Mouse (Mus musculus) CH12.LX (cell line): ENCODE data around the gene Ttll11. TPM values are rescaled to one million over a fixed set of nuclear protein-coding genes. Genes with fewer than 3 reads are reported as not detected.

ENCODE experiments used
- DNase-seq: peaks from one replicate; pipeline ENCODE4 v3.0.0-alpha.2; 2013; ENCODE audit errors: extremely low read depth
- H3K27ac ChIP-seq: 2 replicates; pipeline ENCODE4 v1.5.1; 2012; ENCODE audit warnings: low read depth, mild to moderate bottlenecking, control low read depth, moderate library complexity; ENCODE audit not compliant: insufficient read depth
- H3K27me3 ChIP-seq: replicated peaks from 2 replicates; pipeline ENCODE3; 2012; ENCODE audit warnings: inconsistent platforms
- H3K36me3 ChIP-seq, 2 experiments: replicated peaks in 1 of 2; 2 replicates each; pipeline versions ENCODE3 to v1.6.1; 2012; ENCODE audit warnings: inconsistent platforms in 1 of 2, low read length in 1 of 2, mild to moderate bottlenecking in 1 of 2, mixed read lengths in 1 of 2, moderate library complexity in 1 of 2; ENCODE audit not compliant: control insufficient read depth in 1 of 2, insufficient read depth in 1 of 2
- H3K4me1 ChIP-seq, 2 experiments: 2 replicates each; pipeline ENCODE4 v1.6.1; 2012; ENCODE audit warnings: inconsistent platforms in 1 of 2, moderate library complexity in 1 of 2; ENCODE audit not compliant: insufficient read depth in 2 of 2, control insufficient read depth in 1 of 2
- H3K4me2 ChIP-seq: 2 replicates; pipeline ENCODE4 v1.6.1; 2012; ENCODE audit warnings: low read depth, mild to moderate bottlenecking, control low read depth; ENCODE audit not compliant: poor library complexity, insufficient read depth, severe bottlenecking
- H3K4me3 ChIP-seq, 3 experiments: fragments of 150-350 bp in 1 of 3; sonication (generic) in 1 of 3; replicated peaks in 1 of 3; 2 replicates each; pipeline versions ENCODE3 to v1.5.1; 2011 to 2012; ENCODE audit warnings: low read depth in 2 of 3, low read length in 2 of 3, mild to moderate bottlenecking in 2 of 3, moderate library complexity in 2 of 3, control low read depth in 1 of 3, improper control_type of control experiment in 1 of 3, inconsistent platforms in 1 of 3, mixed read lengths in 1 of 3; ENCODE audit not compliant: poor library complexity in 1 of 3
- H3K79me2 ChIP-seq: replicated peaks from 2 replicates; pipeline ENCODE4 v1.6.1; 2012; ENCODE audit warnings: mild to moderate bottlenecking, moderate library complexity; ENCODE audit not compliant: control insufficient read depth, poor library complexity, insufficient read depth, severe bottlenecking; ENCODE audit errors: extremely low read depth
- H3K9ac ChIP-seq: 2 replicates; pipeline ENCODE4 v1.6.1; 2012; ENCODE audit warnings: low read depth, mild to moderate bottlenecking, control low read depth, moderate library complexity; ENCODE audit not compliant: insufficient read depth
- H3K9me3 ChIP-seq: replicated peaks from 2 replicates; pipeline ENCODE3; 2012; ENCODE audit warnings: low read length, inconsistent platforms, mixed read lengths
- BHLHE40 ChIP-seq: IDR thresholded peaks from 2 replicates; pipeline ENCODE4 v1.6.1; 2011; ENCODE audit warnings: mild to moderate bottlenecking, low read depth, low read length, improper control_type of control experiment
- ELF1 ChIP-seq: IDR thresholded peaks from 2 replicates; pipeline ENCODE4 v1.6.1; 2014; ENCODE audit warnings: low read depth, mild to moderate bottlenecking, inconsistent platforms, low read length, improper control_type of control experiment
- ETS1 ChIP-seq: conservative IDR thresholded peaks from 2 replicates; pipeline ENCODE4 v1.6.1; 2012; ENCODE audit warnings: low read depth, mild to moderate bottlenecking, inconsistent platforms, low read length, improper control_type of control experiment, moderate library complexity
- HCFC1 ChIP-seq: IDR thresholded peaks from 2 replicates; pipeline ENCODE4 v1.6.1; 2012; ENCODE audit warnings: low read depth, mild to moderate bottlenecking, inconsistent platforms, low read length, improper control_type of control experiment
- JUN ChIP-seq: IDR thresholded peaks from 2 replicates; pipeline ENCODE4 v1.6.1; 2011; ENCODE audit warnings: low read depth, mild to moderate bottlenecking, low read length, improper control_type of control experiment, moderate library complexity; ENCODE audit not compliant: insufficient read depth
- KAT2A ChIP-seq: IDR thresholded peaks from 2 replicates; pipeline ENCODE4 v1.6.1; 2012; ENCODE audit warnings: low read length, improper control_type of control experiment, inconsistent platforms; ENCODE audit not compliant: insufficient replicate concordance
- MAX ChIP-seq: IDR thresholded peaks from 2 replicates; pipeline ENCODE4 v1.6.1; 2011; ENCODE audit warnings: low read length, improper control_type of control experiment
- MAZ ChIP-seq: IDR thresholded peaks from 2 replicates; pipeline ENCODE4 v1.6.1; 2012; ENCODE audit warnings: low read depth, mild to moderate bottlenecking, inconsistent platforms, low read length, improper control_type of control experiment, moderate library complexity
- PAX5 ChIP-seq: IDR thresholded peaks from 2 replicates; pipeline ENCODE4 v1.6.1; 2012; ENCODE audit warnings: low read length, inconsistent platforms, mixed read lengths
- SIN3A ChIP-seq: IDR thresholded peaks from 2 replicates; pipeline ENCODE4 v1.6.1; 2012; ENCODE audit warnings: low read length, improper control_type of control experiment, inconsistent platforms
- TBP ChIP-seq: conservative IDR thresholded peaks from 2 replicates; pipeline ENCODE4 v1.6.1; 2011; ENCODE audit warnings: low read depth, low read length, improper control_type of control experiment
- TCF12 ChIP-seq: IDR thresholded peaks from 2 replicates; pipeline ENCODE4 v1.6.1; 2014; ENCODE audit warnings: low read depth, mild to moderate bottlenecking, inconsistent platforms, low read length, improper control_type of control experiment
- USF1 ChIP-seq: IDR thresholded peaks from 2 replicates; pipeline ENCODE4 v1.6.1; 2014; ENCODE audit warnings: low read depth, mild to moderate bottlenecking, inconsistent platforms, low read length, improper control_type of control experiment
- ZC3H11A ChIP-seq: IDR thresholded peaks from 2 replicates; pipeline ENCODE4 v1.6.1; 2012; ENCODE audit warnings: low read depth, mild to moderate bottlenecking, inconsistent platforms, low read length, improper control_type of control experiment
- ZMIZ1 ChIP-seq: IDR thresholded peaks from 2 replicates; pipeline ENCODE4 v1.6.1; 2012; ENCODE audit warnings: low read depth, mild to moderate bottlenecking, inconsistent platforms, low read length, improper control_type of control experiment
- ZNF384 ChIP-seq: IDR thresholded peaks from 2 replicates; pipeline ENCODE4 v1.6.1; 2012; ENCODE audit warnings: low read depth, low read length, improper control_type of control experiment, inconsistent platforms
- dilution Hi-C: fragments of 300-500 bp; cut with MboI; formaldehyde crosslinking; loops from 2 replicates; pipeline ENCODE4 v1.14.3; 2020; ENCODE audit warnings: low sequenced_read_pairs; ENCODE audit not compliant: extremely low pct_unique_long_range_greater_than_20kb, extremely low pct_ligation_motif_present
- in situ Hi-C: fragments of 300-500 bp; cut with MboI; formaldehyde crosslinking; loops from 3 replicates; pipeline ENCODE4 v1.14.3; 2019; ENCODE audit warnings: low sequenced_read_pairs, low pct_ligation_motif_present, low pct_unique_long_range_greater_than_20kb, mixed read lengths
- polyA plus RNA-seq: library from polyadenylated mRNA; unstranded; fragments of >175 nt; gene quantifications from 2 replicates; pipeline ENCODE4 v1.2.1, GENCODE M21; 2012; ENCODE audit warnings: low read depth; ENCODE audit not compliant: insufficient read length
- total RNA-seq, 2 experiments: library from RNA; depleted of rRNA; stranded (reverse); fragments of 300-350 nt in 1 of 2; fragments of >200 nt in 1 of 2; gene quantifications; 2 replicates each; pipeline ENCODE4 v1.2.3; 2012 to 2014

Ttll11 gene
- total and polyA plus RNA-seq, 3 experiments: 0.04 to 0.31 (median 0.11) TPM

DNA sequence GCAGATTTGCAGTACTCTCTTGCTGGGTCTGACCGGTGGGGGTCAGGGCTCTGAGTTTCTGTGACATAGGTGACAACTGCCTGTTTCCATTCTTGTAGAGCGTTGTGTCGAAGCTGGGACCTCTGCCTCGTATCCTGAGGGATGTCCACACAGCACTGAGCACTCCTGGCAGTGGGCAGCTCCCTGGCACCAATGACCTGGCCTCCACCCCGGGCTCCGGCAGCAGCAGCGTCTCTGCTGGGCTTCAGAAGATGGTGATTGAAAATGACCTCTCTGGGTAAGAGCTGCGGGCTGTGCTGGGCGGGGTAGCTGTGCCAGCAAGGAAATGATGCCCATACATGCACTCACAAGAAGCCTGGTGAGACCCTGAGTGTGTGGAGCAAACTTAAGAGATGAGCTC lies 261.1 kb downstream of the Ttll11 start:
- in situ Hi-C loops: no loop called here
- H3K36me3 ChIP-seq: peaks cover 66 to 93% of the 10 kb centered on the region in 2 experiments
- dilution Hi-C loops: no loop called here

DNA sequence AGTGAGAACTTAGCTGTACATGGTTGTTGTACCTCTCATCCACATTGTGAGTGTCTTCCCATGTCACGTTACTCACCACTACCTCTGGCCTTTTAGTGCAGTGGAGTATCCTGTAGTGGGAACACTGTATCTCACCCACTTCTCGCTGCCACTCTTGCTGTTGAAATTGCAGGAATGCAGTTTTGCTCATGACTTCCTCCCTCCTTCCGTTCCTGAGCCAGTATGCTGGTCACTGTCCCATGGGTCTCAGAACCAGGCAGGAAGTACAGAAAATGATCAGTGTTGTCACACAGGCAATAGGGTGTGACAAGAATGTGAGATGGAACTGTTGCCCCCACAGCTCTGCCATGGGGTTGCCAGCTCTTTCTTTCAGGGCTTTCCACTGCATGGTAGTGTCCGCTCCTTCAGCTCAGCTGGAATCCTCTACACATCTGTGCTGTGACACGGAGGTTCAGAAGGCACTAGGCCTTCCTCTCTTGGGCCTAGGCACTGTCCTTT lies 261.7 kb downstream of the Ttll11 start:
- no peak overlapping the region for H3K4me2 ChIP-seq
- H3K9me3 ChIP-seq: no peaks in the 10 kb centered on the region
- no peaks in the 10 kb centered on the region for H3K27me3 ChIP-seq
- in situ Hi-C loops: no loop called here
- no peaks in the 10 kb centered on the region for H3K79me2 ChIP-seq
- H3K36me3 ChIP-seq: peaks cover 69 to 92% of the 10 kb centered on the region in 2 experiments
- peaks cover 7 to 56% of the 10 kb centered on the region in 2 experiments for H3K4me1 ChIP-seq
- TF ChIP-seq SIN3A (no peak), TBP (no peak), BHLHE40 (no peak), TCF12 (no peak), ELF1 (no peak), KAT2A (no peak), MAZ (no peak), ZNF384 (no peak), JUN (no peak), ETS1 (no peak), ZC3H11A (no peak), USF1 (no peak)
- TF ChIP-seq, all 38 proteins: peak for 0
- no peak overlapping the region for H3K27ac ChIP-seq
- DNase-seq: no peak
- dilution Hi-C loops: no loop called here
- H3K9ac ChIP-seq: no peak overlapping the region
- no peak overlapping the region for H3K4me3 ChIP-seq

More for the DNA sequence above, 261.1 kb downstream of the Ttll11 start:
- H3K4me1 ChIP-seq: peaks cover 7 to 62% of the 10 kb centered on the region in 2 experiments
- DNase-seq: no peak
- H3K9ac ChIP-seq: no peak overlapping the region
- H3K4me2 ChIP-seq: no peak overlapping the region
- no peak overlapping the region for H3K27ac ChIP-seq
- TF ChIP-seq ZMIZ1 (no peak), PAX5 (no peak), MAX (no peak), HCFC1 (no peak)
- no peak overlapping the region for H3K4me3 ChIP-seq
- H3K79me2 ChIP-seq: no peaks in the 10 kb centered on the region
- H3K9me3 ChIP-seq: no peaks in the 10 kb centered on the region
- no peaks in the 10 kb centered on the region for H3K27me3 ChIP-seq
